Mouse (Mus musculus): ENCODE results near the gene Smg6.

Smg6 gene

GRCm38 (mm10) chr11:75147106-75147845, 221.7 kb downstream of the Smg6 start:
- DNase-seq (ENCODE audit: low spot score in 2 of 2) = no peak

- DNase-seq (ENCODE audit: low spot score in 2 of 2) = no peak
These were observed 222.2 kb downstream of the Smg6 start for GRCm38 (mm10) chr11:75147846-75148168.

GRCm38 (mm10) chr11:75148332-75149035, 222.9 kb downstream of the Smg6 start:
- DNase-seq (ENCODE audit: low spot score in 2 of 2) = no peak

- DNase-seq (ENCODE audit: low spot score in 2 of 2) = no peak
These were observed 224.7 kb downstream of the Smg6 start for GRCm38 (mm10) chr11:75150346-75150745.

- no peak for DNase-seq (ENCODE audit: low spot score in 2 of 2)
These were observed 227.3 kb downstream of the Smg6 start for GRCm38 (mm10) chr11:75152603-75153557.

- DNase-seq (ENCODE audit: low spot score in 2 of 2) = no peak
These were observed 228.5 kb downstream of the Smg6 start for GRCm38 (mm10) chr11:75154053-75154585.

GRCm38 (mm10) chr11:75155985-75156384, 230.4 kb downstream of the Smg6 start:
- no peak for DNase-seq (ENCODE audit: low spot score in 2 of 2)

- DNase-seq (ENCODE audit: low spot score in 2 of 2) = no peak
These were observed 230.8 kb downstream of the Smg6 start for GRCm38 (mm10) chr11:75156416-75156815.

GRCm38 (mm10) chr11:75157037-75157436, 231.4 kb downstream of the Smg6 start:
- DNase-seq (ENCODE audit: low spot score in 2 of 2) = no peak

GRCm38 (mm10) chr11:75157901-75158300, 232.3 kb downstream of the Smg6 start:
- no peak for DNase-seq (ENCODE audit: low spot score in 2 of 2)

GRCm38 (mm10) chr11:75158432-75158831, 232.8 kb downstream of the Smg6 start:
- DNase-seq (ENCODE audit: low spot score in 2 of 2) = no peak

- DNase-seq (ENCODE audit: low spot score in 2 of 2) = no peak
These were observed 233.9 kb downstream of the Smg6 start for GRCm38 (mm10) chr11:75159564-75159963.

- DNase-seq (ENCODE audit: low spot score in 2 of 2) = no peak
These were observed 235.3 kb downstream of the Smg6 start for GRCm38 (mm10) chr11:75160954-75161353.

- DNase-seq (ENCODE audit: low spot score in 2 of 2) = no peak
These were observed 235.9 kb downstream of the Smg6 start for GRCm38 (mm10) chr11:75161417-75162008.

- DNase-seq (ENCODE audit: low spot score in 2 of 2) = no peak
These were observed 237.0 kb downstream of the Smg6 start for GRCm38 (mm10) chr11:75162591-75163080.

- no peak for DNase-seq (ENCODE audit: low spot score in 2 of 2)
These were observed 237.8 kb downstream of the Smg6 start for GRCm38 (mm10) chr11:75163379-75163778.

- DNase-seq (ENCODE audit: low spot score in 2 of 2) = no peak
These were observed 238.4 kb downstream of the Smg6 start for GRCm38 (mm10) chr11:75164051-75164450.

GRCm38 (mm10) chr11:75164750-75165149, 239.1 kb downstream of the Smg6 start:
- DNase-seq (ENCODE audit: low spot score in 2 of 2) = no peak

- DNase-seq (ENCODE audit: low spot score in 2 of 2) = peak; percentile 64 to 79
These were observed 240.0 kb downstream of the Smg6 start for GRCm38 (mm10) chr11:75165441-75166192.

- DNase-seq (ENCODE audit: low spot score in 2 of 2) = no peak
These were observed 240.7 kb downstream of the Smg6 start for GRCm38 (mm10) chr11:75166193-75166842.

Data from spleen, postnatal 14 days (tissue).